9 mouse cellular contexts compared by ENCODE assay signal in genomic region chr2:140067516-140067915, GRCm38 (mm10). TPM values are rescaled to one million over a fixed set of nuclear protein-coding genes. Genes with fewer than 3 reads are reported as not detected.
A peak's percentile ranks its signal among the peaks of the same experiment; 100 is the strongest.
DNase-seq lines count a peak whose midpoint lies in the region; ATAC-seq and TF ChIP-seq lines count a peak whose summit lies in the region.
"Had no signal": no experiment of that assay in that cellular context is flagged by ENCODE, and none has a peak within 500 bp of the region (broad histone marks: within the 10 kb centered on the region; RNA-seq: fewer than 3 reads in every experiment).

No protein-coding gene starts in this region.

- TF ChIP-seq CTCF in ES-Bruce4 (IDR thresholded peaks at IDR 0.05; ENCODE audit: low read depth, low read length), result no peak
- no peak for TF ChIP-seq CTCF in hindbrain, postnatal 0 days (IDR thresholded peaks at IDR 0.05; ENCODE audit: low read depth)

- 60% methylated on average over 4 of the region's 4 CpGs for WGBS in hindbrain, postnatal 0 days
- WGBS in liver, embryonic 13.5 days (ENCODE audit: insufficient replicate concordance), result 61% methylated on average over 4 of the region's 4 CpGs

- no peaks in the 10 kb centered on the region for H3K36me3 ChIP-seq in ES-Bruce4 (ENCODE audit: control insufficient read depth, insufficient read depth, low read length, poor library complexity, severe bottlenecking)
- H3K36me3 ChIP-seq in hindbrain, postnatal 0 days (ENCODE audit: insufficient read depth, low read length), result no peaks in the 10 kb centered on the region
- no peaks in the 10 kb centered on the region for H3K36me3 ChIP-seq in liver, embryonic 13.5 days

- DNase-seq in cerebellum, postnatal 14 days, result peak; percentile 3 to 8
- no peak for DNase-seq in cerebellum, adult 8-10 months
- no peak for DNase-seq in hindbrain, postnatal 0 days (ENCODE audit: low spot score)
- no peak for DNase-seq in liver, embryonic 13.5 days
- no peak for DNase-seq in left cerebral cortex, adult 18-20 months (ENCODE audit: low spot score in 2 of 2)
- no peak for DNase-seq in urinary bladder, adult 18-20 months (ENCODE audit: low spot score in 2 of 2)
- DNase-seq: layer of hippocampus, postnatal 36 days had no signal

- ATAC-seq in hindbrain, postnatal 0 days, result no peak
- no peak for ATAC-seq in liver, embryonic 13.5 days (ENCODE audit: low read depth)
- ATAC-seq in erythroid progenitor cell, adult 5-6 weeks (replicated peaks; ENCODE audit: low FRiP score, poor library complexity, severe bottlenecking), result no peak

- H3K9me3 ChIP-seq in ES-Bruce4 (replicated peaks; ENCODE audit: control insufficient read depth, insufficient read depth, low read length, poor library complexity, severe bottlenecking), result no peaks in the 10 kb centered on the region
- no peaks in the 10 kb centered on the region for H3K9me3 ChIP-seq in hindbrain, postnatal 0 days (ENCODE audit: low read length)
- no peaks in the 10 kb centered on the region for H3K9me3 ChIP-seq in liver, embryonic 13.5 days (replicated peaks)

- TF ChIP-seq EP300 in ES-Bruce4 (IDR thresholded peaks at IDR 0.05; ENCODE audit: insufficient read depth, low read depth, low read length), result no peak

- H3K9ac ChIP-seq in ES-Bruce4 (ENCODE audit: low read depth, poor library complexity, severe bottlenecking), result peak overlapping the region; percentile 26; the same call in 1 of the 2 replicates
- H3K9ac ChIP-seq in hindbrain, postnatal 0 days (replicated peaks; ENCODE audit: low read length), result no peak overlapping the region
- H3K9ac ChIP-seq in liver, embryonic 13.5 days, result peak overlapping the region; percentile 69; the same call in 1 of the 2 replicates

- no peaks in the 10 kb centered on the region for H3K4me1 ChIP-seq in ES-Bruce4 (ENCODE audit: control insufficient read depth, insufficient read depth, low read length)
- H3K4me1 ChIP-seq in hindbrain, postnatal 0 days (ENCODE audit: insufficient read depth, low read length), result peaks cover 3% of the 10 kb centered on the region; the same call in 1 of the 2 replicates
- H3K4me1 ChIP-seq in liver, embryonic 13.5 days (replicated peaks), result peaks cover 36% of the 10 kb centered on the region

- H3K4me3 ChIP-seq in ES-Bruce4 (ENCODE audit: low read depth, low read length), result no peak overlapping the region
- H3K4me3 ChIP-seq in hindbrain, postnatal 0 days (ENCODE audit: low read length), result peak overlapping the region; percentile 77; the same call in 1 of the 2 replicates
- H3K4me3 ChIP-seq in liver, embryonic 13.5 days (replicated peaks), result peak overlapping the region; percentile 92

- H3K27me3 ChIP-seq in ES-Bruce4 (ENCODE audit: control insufficient read depth, insufficient read depth, low read length, poor library complexity, severe bottlenecking), result no peaks in the 10 kb centered on the region
- H3K27me3 ChIP-seq in hindbrain, postnatal 0 days (ENCODE audit: insufficient read depth, low read length), result no peaks in the 10 kb centered on the region
- H3K27me3 ChIP-seq in liver, embryonic 13.5 days, result peaks cover 9% of the 10 kb centered on the region

- H3K27ac ChIP-seq in ES-Bruce4 (ENCODE audit: insufficient read depth, low read length), result no peak overlapping the region
- peak overlapping the region; percentile 95; the same call in 1 of the 2 replicates for H3K27ac ChIP-seq in hindbrain, postnatal 0 days
- no peak overlapping the region for H3K27ac ChIP-seq in liver, embryonic 13.5 days

- TF ChIP-seq POLR2A in ES-Bruce4 (IDR thresholded peaks at IDR 0.05; ENCODE audit: insufficient read depth, low read length), result no peak

- peak overlapping the region; percentile 82 for H3K4me2 ChIP-seq in hindbrain, postnatal 0 days (ENCODE audit: low read depth, low read length)
- peak overlapping the region; percentile 90 for H3K4me2 ChIP-seq in liver, embryonic 13.5 days

RNA-seq across cellular contexts. Expression of gene Tasp1, which starts 0.9 kb away (rescaled TPM):
- 11.0 and 11.9 TPM in 2 replicates for polyA plus RNA-seq in ES-Bruce4 (2011; ENCODE audit: insufficient read depth, insufficient read length, low read depth, missing spikeins)
- total RNA-seq in hindbrain, postnatal 0 days (2014; rRNA removed), result 12.5 and 16.2 TPM in 2 replicates
- 21.6 and 22.8 TPM in 2 replicates for polyA plus RNA-seq in hindbrain, postnatal 0 days (2015; fragmentation: Nextera tagmentation; extraction: Ambion mirVana)
- 18.4 and 19.7 TPM in 2 replicates for polyA plus RNA-seq in liver, embryonic 13.5 days (2015; fragmentation: Nextera tagmentation; extraction: Ambion mirVana)
- 10 to 100 TPM; 36.2 to 37.1 TPM for total RNA-seq in left cerebral cortex, adult 18-20 months (2021)
- 8.8 and 9.7 TPM in 2 replicates for total RNA-seq in erythroid progenitor cell, adult 5-6 weeks (2015; ENCODE audit: low replicate concordance)
- total RNA-seq in erythroid progenitor cell, adult 5-6 weeks (2017; ENCODE audit: low replicate concordance), result 17.5 and 23.9 TPM in 2 replicates

Comparison
In these comparisons a context has a peak if more than half of its experiments do, and no peak if none do; other contexts are left out.
1. DNase-seq: peak in cerebellum, postnatal 14 days (2 of 2); none in cerebellum, adult 8-10 months (single experiment), hindbrain, postnatal 0 days (single experiment), liver, embryonic 13.5 days (single experiment), left cerebral cortex, adult 18-20 months (0 of 2) and urinary bladder, adult 18-20 months (0 of 2).